Mouse (Mus musculus) gastrocnemius, postnatal 36 days (tissue): ENCODE measurements at regions not wholly inside any gene's neighbourhood (a gene's known extent, or its start where the extent isn't known, plus 50 kb on each side); places are given as distances from the start of the nearest gene placed in this dataset.
"Not testable (repeated sequence)": the region's sequence is repeated elsewhere in the genome, so short reads cannot be mapped to it uniquely, and the experiment has no call there.

ENCODE experiments used
- DNase-seq, 2 experiments: peaks; one replicate each; pipeline ENCODE4 v3.0.0; 2022
- intact Hi-C: fragments of 180-260 bp; cut with DNase I; formaldehyde crosslinking; loops from one replicate; pipeline ENCODE4 v1.15.1; 2025

DNA sequence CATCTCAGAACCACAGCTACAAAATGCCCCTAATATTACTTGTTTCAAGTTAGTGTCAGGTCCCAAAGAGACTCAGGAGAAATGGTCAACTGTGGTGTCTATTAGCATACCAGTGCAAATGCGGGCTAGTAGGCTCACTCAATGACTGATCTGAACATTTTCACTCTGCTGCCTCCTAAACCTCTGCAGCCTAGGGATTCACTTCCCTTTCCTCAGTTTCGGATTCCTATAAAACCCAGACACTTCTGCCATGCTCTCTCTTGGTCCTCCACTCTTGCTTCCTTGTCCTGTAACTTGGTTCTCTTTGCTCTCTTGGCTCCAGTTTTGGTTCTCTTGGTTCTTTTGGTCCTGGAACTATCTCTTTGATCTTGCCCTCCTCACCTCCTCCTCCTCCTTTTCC lies 206.3 kb upstream of the Spef2 start:
- no peak for DNase-seq
- intact Hi-C loops, result no loop called here

DNA sequence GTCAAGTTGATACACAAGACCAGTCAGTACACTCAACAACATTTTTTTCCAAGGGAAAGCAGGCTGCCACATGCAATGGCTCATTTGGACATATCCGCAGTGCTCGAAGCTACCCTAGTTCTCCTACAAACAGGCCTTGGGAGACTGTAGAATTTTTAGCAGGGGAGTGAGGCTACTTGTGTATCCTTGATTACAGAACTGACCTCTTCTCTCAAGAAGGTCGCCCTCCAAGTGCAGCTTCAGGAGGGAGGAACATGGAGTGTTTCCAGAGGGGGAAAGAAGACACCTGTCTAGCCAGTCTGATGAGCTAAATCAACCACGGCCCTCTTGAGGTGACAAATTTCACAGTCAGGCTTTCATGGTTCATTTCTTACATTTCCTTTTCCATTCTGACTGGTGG lies 202.0 kb upstream of the Prlr start:
- intact Hi-C loops, result no loop called here
- no peak for DNase-seq

DNA sequence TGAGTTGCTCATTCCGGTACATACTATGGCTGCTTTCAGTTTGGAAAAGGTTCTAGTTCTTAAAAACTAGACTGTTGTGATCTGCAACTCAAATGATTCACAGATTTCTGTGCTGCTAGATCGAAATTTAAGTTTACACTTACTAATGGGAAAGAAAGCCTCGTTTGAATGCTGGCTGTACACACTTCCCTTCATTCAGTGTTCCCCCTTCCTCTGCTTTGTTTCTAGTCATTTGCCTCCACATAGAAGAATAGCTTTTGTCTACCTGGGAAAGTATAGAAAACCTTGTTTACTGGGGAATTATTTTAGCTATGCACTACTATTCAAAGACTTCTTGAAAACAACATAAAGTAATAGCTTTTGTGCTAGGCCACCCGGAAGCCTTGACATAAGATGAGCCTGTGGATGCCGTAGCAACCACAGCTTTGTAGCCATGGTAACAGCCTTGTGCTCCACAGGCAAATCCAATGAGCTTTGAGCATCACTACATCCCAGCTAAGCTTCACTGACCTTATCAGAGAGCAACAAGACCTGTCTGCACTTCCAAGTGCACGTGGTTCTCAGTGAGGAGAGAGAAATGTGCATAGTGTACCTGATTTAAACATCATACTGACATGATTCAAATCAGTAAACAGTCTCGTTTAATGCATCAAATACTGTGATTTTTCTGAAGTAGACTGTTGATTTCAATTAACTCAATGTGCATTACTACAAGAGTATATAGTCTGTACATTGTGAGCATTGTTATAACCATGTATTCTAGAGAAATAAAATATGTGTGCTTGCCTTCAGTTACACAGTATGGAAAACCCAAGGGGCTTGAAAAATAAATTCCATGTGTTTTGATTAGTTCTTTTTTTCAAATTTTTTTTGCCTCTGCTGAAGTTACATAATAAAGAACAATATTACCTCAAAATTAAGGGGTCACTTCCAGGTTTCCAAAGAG lies 165.5 kb upstream of the Prlr start:
- intact Hi-C loops, result no loop called here
- no peak for DNase-seq

DNA sequence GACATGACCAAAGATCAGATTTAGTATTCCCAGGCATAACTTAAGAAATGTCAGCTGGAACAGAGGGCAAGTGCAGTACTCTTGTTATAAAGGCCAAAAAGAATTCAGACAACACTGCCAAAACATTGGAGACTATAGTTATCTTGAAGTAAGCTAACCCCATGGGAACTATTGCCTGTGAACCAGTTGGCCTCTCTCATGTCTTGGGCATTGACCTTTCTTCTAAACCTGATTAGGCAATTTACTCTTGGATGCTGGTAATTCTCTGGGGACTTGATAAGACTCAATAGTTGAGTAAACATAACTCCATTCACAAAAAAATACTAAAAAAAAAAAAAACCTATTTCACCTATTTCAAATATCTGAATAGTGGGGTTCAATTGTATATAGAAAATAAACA lies 159.8 kb upstream of the Prlr start:
- intact Hi-C loops, result no loop called here
- no peak for DNase-seq

DNA sequence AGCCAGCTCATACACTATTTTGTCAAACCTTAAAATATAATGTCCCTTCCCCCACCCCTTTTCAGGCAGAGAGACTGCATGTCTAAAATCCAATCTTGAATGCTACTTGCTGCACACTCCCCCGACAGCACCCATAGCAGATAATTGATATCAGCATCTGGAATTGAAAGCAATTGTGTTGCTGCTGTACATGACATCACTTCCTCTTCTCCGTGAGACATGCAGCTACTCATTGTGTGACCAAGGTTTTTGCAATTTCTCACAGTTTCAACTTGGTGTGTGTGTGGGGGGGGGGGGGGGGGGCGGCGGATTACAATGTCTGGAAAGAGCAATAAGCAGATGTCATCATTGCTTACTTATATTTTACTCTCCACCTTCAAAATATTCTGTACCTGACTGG lies 147.1 kb upstream of the Prlr start:
- intact Hi-C loops, result no loop called here
- no peak for DNase-seq

DNA sequence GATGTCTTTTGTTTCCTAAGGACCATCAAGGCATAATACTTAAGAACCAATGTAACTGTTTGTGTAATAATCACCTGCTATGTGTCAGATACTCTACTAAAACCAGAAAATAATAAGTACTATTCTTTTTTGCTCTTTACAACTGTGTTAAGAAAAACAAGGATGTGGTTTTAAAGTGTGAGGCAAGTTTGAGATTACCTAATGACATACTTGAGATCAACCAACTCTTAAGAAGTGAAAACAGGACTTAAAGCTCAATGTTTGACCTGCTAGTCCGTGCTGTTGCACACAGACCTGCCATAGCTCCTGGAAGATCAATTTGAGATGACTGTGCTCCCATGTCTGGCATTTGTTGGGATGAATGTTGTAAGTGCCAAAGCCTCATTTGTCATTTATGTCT lies 141.5 kb upstream of the Prlr start:
- intact Hi-C loops, result no loop called here
- DNase-seq, result no peak

DNA sequence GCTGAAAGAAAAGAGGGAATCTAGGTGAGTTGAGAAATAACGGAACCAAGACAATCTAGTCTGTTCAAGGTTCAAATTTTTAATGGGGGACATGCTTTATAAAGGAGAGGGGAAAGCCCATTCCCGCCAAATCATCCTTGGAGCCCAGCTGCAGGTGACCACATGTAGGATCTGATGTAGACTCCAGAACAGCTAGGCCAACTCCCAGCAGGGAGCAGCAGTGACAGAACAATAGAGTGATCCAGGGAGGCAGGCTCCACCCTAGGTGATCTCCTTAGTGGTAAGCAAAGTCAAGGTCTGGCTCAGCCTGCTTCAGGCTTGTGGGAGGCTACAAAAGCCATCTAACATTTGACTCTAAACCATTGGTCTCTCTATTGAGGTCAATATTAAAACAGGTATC lies 140.5 kb upstream of the Prlr start:
- intact Hi-C loops, DNase-seq: not testable (repeated sequence)

DNA sequence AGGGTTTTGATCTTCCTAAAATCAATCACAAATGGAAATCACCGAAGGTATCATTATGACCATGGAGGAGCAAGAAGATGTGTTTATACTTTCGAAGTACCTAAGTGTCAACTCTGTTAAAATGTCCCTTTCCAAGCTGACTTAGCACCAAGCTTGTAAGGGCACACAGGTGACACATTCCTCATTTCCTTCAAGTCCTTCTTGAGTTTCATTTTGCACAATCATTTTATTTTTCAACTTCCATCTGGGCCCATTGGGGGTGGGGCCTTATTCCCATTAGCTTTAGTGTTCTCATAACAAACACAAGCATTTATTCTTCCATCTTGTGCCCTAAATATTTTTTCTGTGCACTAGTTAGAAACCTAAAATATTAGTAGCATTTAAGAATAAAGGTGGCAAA lies 103.5 kb upstream of the Prlr start:
- no peak for DNase-seq
- intact Hi-C loops, result no loop called here

DNA sequence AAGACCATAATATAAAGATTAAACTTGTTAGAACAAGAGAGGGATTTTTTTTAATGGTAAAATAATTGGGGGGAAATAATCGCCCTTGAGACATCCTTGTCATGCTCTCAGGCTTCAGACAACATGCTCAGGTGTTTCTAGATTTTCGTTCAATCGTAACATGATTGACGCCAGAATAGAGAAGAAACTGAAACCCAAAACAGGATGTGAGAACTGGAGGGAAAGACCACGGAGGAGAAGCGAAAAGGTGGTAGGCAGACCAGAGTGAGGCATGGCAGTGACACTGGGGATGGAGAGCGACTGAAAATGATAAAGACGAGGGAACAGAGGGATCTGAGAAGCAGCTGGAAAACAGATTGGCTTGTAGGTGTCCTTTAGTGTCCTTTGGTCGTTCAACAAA lies 102.1 kb upstream of the Prlr start:
- no peak for DNase-seq

DNA sequence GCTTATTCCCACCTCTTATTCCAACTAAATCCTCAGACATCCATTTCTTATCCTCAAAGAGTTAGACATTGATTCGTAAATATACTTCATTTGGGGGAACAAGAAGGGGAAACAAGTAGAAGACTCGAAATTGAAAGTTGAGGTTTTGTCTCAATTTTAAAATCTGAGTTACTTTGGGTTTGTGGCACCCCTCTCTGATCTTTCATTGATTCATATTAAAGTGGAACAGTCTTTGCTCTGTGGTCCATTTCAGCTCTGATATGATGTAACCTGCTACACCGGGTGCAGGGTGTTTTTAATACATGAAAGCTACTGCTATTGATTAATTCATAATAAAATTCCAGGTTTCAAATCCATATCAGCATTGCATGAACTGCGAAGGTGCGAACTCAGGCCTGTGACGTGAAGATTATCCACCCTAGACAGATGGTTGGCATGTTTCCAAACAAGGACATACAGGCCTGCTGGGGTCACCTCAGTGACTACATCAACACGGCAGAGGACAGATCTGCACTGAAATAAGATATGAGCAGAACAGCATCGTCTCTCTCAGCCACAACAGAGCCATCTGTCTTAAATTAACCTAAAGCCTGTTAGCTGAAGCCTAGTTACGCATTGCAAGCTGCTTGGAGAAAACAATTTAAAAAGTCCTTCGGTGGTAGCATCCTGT lies 101.5 kb upstream of the Prlr start:
- no peak for DNase-seq
- intact Hi-C loops, result no loop called here

More for the DNA sequence above, 102.1 kb upstream of the Prlr start:
- intact Hi-C loops, result no loop called here

DNA sequence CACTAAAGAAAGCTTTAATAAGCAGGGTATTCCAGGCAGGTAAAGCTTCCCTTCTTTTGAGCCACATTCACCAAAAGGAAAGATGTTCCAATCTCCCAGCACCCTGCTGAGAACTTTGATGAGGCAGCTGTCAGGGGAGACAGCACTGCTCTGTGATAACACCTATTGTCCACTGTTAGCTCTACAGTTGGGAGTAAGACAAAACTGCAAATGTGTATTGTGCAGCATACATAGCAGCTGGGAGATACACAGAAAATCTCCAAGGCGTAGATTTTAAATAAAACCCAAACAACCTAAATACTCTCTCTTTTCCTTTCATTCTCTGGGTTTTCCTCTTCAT lies 101.0 kb upstream of the Prlr start:
- DNase-seq, result no peak
- intact Hi-C loops, result no loop called here

DNA sequence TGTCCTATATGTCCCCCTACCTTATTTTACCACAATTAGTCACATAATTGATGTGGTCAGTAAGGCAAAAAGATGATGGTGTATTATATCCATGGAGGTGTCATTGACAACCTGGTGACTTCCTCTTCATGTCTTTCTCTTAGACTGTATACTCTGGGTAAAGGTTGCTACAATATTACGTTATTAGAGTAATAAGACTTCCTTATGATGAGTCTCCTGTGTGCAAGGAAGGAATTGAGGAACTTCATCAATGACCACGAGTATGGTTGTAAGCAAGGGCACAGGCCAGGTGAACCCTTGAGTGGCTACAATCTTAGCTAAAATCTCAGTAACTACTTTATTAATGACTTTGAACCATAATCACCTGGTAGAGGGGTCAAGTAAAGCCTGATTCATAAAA lies 98.6 kb upstream of the Prlr start:
- DNase-seq, result no peak
- intact Hi-C loops, result no loop called here

DNA sequence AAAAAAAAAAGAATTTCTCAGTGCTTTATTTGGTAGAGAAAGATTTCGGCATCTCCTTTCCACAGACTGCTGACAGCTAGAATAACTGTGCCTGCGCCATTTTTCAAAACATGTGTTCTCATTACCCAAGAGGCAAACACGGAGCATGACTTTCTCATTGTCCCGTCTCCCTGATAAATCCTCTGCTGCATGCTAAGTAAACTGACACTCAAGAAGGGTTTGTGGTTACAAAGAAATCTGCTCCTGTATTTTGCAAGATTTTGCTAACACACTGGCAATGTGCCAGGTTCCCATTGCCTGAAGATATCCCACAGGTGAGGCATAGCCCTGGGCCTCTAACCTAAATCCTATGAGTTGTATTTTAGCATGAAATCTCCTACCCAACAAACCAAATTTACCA lies 97.5 kb upstream of the Prlr start:
- DNase-seq, result no peak
- intact Hi-C loops, result no loop called here

DNA sequence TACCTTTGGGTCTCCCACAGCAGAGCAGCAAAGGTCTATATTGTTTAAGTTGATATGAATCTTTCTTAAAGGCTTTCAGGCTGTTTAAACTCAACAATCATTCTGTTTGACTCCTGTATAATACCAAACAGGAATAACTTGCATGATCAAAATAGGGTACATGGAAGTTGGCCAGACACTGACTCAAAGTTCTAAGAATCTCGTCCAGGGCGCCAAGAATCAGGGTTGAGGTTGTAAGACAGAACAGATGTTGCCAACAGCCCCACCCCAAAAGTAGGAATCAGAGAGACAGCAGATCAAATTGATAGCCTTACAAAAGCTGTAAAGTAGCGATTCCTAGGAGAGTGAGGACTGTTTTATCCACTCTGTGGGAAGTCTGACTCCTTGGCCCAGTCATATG lies 88.3 kb upstream of the Prlr start:
- intact Hi-C loops, result no loop called here
- peak in 1 of 2 experiments; percentile 35 for DNase-seq

DNA sequence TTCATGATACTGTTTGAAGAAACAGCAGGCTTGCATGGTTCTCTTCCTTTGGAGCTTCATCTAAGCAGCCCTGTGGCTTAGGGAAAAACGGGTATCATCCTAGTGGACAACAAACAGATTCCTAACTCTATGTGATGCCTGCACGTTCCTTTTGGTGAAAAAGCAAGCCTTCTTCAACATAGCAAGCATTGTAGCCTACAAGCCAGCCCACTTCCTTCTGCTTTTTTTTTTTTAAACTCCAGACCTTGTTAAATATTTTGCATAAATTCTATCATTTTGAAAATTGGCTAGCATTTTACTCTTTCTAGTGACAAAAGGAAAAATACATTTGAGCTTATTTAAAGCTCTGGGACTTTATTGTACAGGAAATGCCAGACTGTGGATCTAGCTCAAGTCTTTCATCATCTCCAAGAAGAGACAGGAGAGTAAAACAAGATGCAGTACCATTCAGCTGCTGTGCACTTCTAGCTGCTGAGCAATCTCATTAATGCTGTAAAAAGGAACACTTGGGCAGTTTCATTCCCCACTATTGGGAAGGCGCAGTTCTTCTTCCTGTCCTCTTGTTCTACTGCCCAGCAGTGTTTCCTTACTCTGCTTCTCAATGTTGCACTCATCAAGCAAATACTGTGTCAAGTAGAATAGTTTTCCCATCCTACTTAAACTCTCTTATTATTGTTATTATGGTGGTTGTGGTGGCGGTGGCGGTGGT lies 86.5 kb upstream of the Prlr start:
- intact Hi-C loops, result no loop called here
- no peak for DNase-seq

DNA sequence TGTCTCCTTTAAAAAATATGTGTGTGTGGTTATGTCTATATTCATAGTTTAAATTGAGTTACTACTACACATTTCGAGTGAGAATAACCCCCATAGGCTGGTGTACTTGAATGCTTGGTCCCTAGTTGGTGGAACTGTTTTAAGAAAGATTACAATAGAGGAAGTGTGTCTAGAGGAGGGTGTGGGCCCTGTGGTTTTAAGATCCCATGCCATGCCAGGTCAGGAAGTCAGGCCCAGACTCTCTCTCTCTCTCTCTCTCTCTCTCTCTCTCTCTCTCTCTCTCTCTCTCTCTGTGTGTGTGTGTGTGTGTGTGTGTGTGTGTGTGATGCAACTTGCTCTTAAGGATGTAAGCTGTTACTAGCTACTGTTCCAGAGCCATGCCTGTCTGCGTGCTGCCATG lies 73.7 kb upstream of the Prlr start:
- DNase-seq, result no peak
- intact Hi-C loops, result no loop called here

DNA sequence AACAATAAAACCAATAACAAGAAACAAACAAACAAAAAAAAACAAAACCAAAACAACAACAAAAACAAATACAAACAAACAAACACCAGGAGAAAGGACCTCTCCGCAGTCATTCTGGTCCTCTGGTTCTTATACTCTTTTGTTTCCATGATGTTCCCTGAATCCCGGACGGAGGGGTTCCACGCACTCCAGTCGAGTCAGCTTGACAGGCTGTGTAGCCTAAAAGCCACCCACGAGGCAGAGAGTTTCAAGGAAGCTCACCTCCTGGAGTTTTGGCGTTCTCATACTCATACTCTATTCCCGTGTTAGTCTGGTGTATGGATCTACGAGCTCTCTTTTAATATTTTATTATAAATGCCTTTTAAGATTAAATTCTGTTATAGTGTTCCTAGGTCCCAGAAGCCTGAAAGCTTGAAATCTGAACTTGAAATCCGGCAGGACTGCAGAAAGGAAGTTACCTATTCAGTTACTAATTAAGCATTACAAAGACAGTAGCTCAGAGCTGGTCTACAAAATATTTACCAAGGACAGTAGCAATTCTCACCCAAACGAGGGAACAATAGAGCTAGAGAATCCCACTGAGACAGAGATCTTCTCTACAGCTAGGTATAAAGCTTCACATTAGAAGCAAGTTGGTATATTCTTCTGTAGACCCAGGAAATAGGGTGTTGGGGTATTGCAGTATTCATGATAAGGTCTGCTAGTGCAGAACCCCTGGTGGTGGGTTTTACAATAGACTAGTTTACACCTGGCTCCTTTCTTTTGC lies 71.6 kb upstream of the Prlr start:
- DNase-seq, intact Hi-C loops: not testable (repeated sequence)

DNA sequence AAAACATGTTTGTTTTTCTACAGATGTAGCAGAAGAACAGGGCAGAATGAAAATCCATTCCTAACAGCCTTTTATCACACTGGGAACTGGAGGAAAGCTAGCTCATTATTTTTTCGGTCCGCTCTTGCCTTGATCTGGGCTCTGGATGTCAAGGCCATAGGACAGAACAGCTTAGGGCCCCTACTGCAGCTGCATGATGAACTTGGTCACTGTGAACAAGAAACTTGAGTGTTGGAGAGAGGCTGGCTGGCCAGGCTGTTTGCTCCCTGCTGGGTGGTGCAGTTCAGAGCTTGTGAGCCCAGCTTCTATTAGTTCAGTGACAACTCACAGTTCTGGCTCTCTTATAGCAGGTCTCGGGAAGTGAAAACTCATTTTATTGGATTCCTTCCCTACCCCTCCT lies 70.2 kb upstream of the Prlr start:
- no peak for DNase-seq
- intact Hi-C loops, result no loop called here
